Mouse (Mus musculus): ENCODE measurements around the gene Hoxb2. TPM values are rescaled to one million over a fixed set of nuclear protein-coding genes. Genes with fewer than 3 reads are reported as not detected.

Hoxb2 gene
- total RNA-seq, 2 experiments from 2014 or later: not detected

- no peak for DNase-seq (ENCODE audit: low spot score in 2 of 2)
These were observed 47.5 kb downstream of the Hoxb2 start for GRCm38 (mm10) chr11:96397806-96398335.

GRCm38 (mm10) chr11:96399923-96400322 lies 49.6 kb downstream of the Hoxb2 start:
- DNase-seq (ENCODE audit: low spot score in 2 of 2): no peak

Small RNA genes within 50 kb of the gene (microRNA-seq; reads per million reads assigned to microRNA genes)
- 30.2 to 43.9 reads per million in 2 experiments for gene Mir10a

Other genes starting within 250 kb of the Hoxb2 start
- gene Calcoco2, start 238.6 kb upstream of the Hoxb2 start, total RNA-seq (2021): under 1 TPM in 1 of 2 experiments, not detected in 1; 0.20 TPM
- under 1 TPM; 0.30 to 0.40 TPM for gene Ttll6, start 216.7 kb upstream of the Hoxb2 start, total RNA-seq (2021)
- not detected for gene Hoxb13, start 156.2 kb upstream of the Hoxb2 start, total RNA-seq (2021)
- gene Hoxb9, start 79.1 kb upstream of the Hoxb2 start, total RNA-seq (2021): not detected
- gene Hoxb8, start 68.6 kb upstream of the Hoxb2 start, total RNA-seq (2021): not detected
- not detected for gene Hoxb7, start 63.9 kb upstream of the Hoxb2 start, total RNA-seq (2021)
- gene Hoxb6, start 58.0 kb upstream of the Hoxb2 start, total RNA-seq (2021): not detected
- gene Hoxb5, start 47.2 kb upstream of the Hoxb2 start, total RNA-seq (2021): not detected
- gene Hoxb4, start 32.3 kb upstream of the Hoxb2 start, total RNA-seq (2021): not detected
- gene Hoxb3, start 27.2 kb upstream of the Hoxb2 start, total RNA-seq (2021): not detected
- not detected for gene Hoxb1, start 15.2 kb downstream of the Hoxb2 start, total RNA-seq (2021)
- 1 to 10 TPM; 1.1 to 1.3 TPM for gene Skap1, start 114.1 kb downstream of the Hoxb2 start, total RNA-seq (2021)